Mouse (Mus musculus): ENCODE data around the gene Pip4k2b.

The Pip4k2b gene

DNA sequence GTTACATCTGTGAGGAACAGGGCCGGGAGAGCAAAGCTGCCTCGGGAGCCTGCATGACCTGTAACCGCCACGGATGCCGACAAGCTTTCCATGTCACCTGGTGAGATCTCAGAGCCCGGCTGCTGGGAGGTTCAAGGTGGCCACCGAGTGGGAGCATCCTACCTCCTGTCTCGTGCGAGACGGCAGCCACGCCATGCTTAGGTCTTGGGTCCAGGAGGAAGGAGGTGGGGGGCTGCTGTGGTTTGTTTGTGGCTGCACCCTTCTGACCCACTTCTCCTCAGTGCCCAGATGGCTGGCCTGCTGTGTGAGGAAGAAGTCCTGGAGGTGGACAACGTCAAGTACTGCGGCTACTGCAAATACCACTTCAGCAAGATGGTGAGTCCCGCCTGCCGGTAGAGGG, 77.7 kb downstream of the Pip4k2b start:
- DNase-seq (ENCODE audit: low read depth, low spot score) = no peak

DNA sequence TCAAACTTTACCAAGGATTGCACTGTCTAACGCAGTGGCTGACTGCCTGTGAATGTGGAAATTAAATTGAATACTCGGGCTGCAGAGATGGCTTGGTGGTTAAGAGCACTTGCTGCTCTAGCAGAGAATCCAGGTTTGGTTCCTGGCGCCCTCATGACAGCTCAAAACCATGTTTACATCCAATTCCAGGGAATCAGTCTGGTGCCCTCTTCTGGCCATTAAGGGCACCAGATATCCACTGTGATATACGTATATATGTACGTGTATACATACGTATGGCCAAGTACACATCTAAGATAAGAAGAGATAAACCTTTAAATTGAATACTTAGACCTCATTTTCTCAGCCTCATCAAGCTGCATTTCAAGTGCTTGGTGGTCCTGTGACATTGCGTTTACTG, 78.3 kb downstream of the Pip4k2b start:
- peak; percentile 80 for DNase-seq (ENCODE audit: low read depth, low spot score)

DNA sequence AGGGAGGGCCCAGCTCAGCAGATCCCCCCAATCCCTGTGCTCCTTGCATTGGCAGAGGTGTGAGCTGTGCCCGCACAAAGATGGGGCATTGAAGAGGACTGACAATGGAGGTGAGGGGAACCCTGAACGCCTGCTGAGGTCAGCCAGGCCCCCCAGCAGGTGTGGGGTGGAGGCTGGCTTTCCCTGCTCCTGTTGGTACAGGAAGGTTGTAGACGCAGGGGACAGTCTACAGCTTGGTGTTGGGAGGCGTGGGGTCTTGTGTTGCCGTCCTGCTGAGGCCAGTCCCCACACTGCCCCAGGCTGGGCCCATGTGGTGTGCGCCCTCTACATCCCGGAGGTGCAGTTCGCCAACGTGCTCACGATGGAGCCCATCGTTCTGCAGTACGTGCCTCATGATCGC, 79.1 kb downstream of the Pip4k2b start:
- no peak for DNase-seq (ENCODE audit: low read depth, low spot score)
